Mouse (Mus musculus): ENCODE data around the gene Mthfd1. TPM values are rescaled to one million over a fixed set of nuclear protein-coding genes. Genes with fewer than 3 reads are reported as not detected.

Gene Mthfd1
- polyA plus RNA-seq, 1 experiment from 2014 or later: 87.7 TPM

- no peaks in the 10 kb centered on the region for H3K9me3 ChIP-seq
- no peak for ATAC-seq (ENCODE audit: insufficient read depth, low FRiP score, low read depth)
- 12% methylated on average over 9 of the region's 9 CpGs for WGBS
- peak overlapping the region; percentile 100 for H3K27ac ChIP-seq
- no peaks in the 10 kb centered on the region for H3K36me3 ChIP-seq
- peak overlapping the region; percentile 87 for H3K4me3 ChIP-seq (replicated peaks)
- H3K4me1 ChIP-seq: peaks cover 35% of the 10 kb centered on the region
- no peaks in the 10 kb centered on the region for H3K27me3 ChIP-seq (replicated peaks)
- peak overlapping the region; percentile 99; the same call in 1 of the 2 replicates for H3K9ac ChIP-seq
- H3K4me2 ChIP-seq: peak overlapping the region; percentile 85
Measured at GRCm38 (mm10) chr12:76368201-76368789, 113.2 kb downstream of the Mthfd1 start.

DNA sequence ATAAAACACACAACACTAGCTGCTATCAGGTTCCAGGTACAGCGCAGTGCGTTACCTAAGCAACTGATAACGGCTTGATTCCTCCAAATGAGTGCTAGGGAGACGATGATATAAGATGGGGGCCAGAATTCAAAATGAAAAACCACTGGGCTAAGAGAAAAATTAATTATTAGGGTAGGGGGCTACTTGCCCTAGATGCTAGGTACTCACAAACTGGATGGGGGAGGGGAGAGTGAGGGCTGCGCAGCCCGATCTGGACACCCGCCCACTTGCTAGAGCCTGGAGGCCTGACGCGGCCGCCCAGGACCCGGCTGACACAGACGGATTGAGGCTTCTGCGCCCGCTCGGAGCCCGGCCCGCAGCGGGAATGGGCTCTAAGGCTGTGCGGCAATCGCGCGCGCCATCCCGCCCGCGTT is 113.7 kb downstream of the Mthfd1 start:
- under 1% methylated on average over 26 of the region's 26 CpGs for WGBS
- Histone ChIP-seq H3K4me1 (peaks cover 35% of the 10 kb centered on the region), H3K4me2 (peak overlapping the region; percentile 85), H3K36me3 (no peaks in the 10 kb centered on the region), H3K9me3 (no peaks in the 10 kb centered on the region), H3K27ac (peak overlapping the region; percentile 100), H3K9ac (peak overlapping the region; percentile 99), H3K27me3 (replicated peaks) (no peaks in the 10 kb centered on the region), H3K4me3 (replicated peaks) (peak overlapping the region; percentile 87)
- ATAC-seq (ENCODE audit: insufficient read depth, low FRiP score, low read depth): peak; percentile 12

Other genes with a start within 250 kb of the Mthfd1 start
- gene Esr2, start 78.0 kb upstream of the Mthfd1 start, polyA plus RNA-seq (2015; fragmentation: Nextera tagmentation; extraction: Ambion mirVana): 0.06 and 0.13 TPM in 2 replicates
- gene Tex21, start 8.6 kb upstream of the Mthfd1 start, polyA plus RNA-seq (2015; fragmentation: Nextera tagmentation; extraction: Ambion mirVana): not detected in 2 replicates
- 4.1 TPM in 2 replicates for gene Akap5, start 69.6 kb downstream of the Mthfd1 start, polyA plus RNA-seq (2015; fragmentation: Nextera tagmentation; extraction: Ambion mirVana)
- 13.7 and 14.5 TPM in 2 replicates for gene Zbtb25, start 114.3 kb downstream of the Mthfd1 start, polyA plus RNA-seq (2015; fragmentation: Nextera tagmentation; extraction: Ambion mirVana)
- 8.9 and 9.5 TPM in 2 replicates for gene Zbtb1, start 115.0 kb downstream of the Mthfd1 start, polyA plus RNA-seq (2015; fragmentation: Nextera tagmentation; extraction: Ambion mirVana)
- gene Hspa2, start 148.9 kb downstream of the Mthfd1 start, polyA plus RNA-seq (2015; fragmentation: Nextera tagmentation; extraction: Ambion mirVana): 11.3 and 11.7 TPM in 2 replicates
- gene Ppp1r36, start 162.2 kb downstream of the Mthfd1 start, polyA plus RNA-seq (2015; fragmentation: Nextera tagmentation; extraction: Ambion mirVana): 2.9 and 3.2 TPM in 2 replicates